Mouse (Mus musculus) ES-E14 (cell line): ENCODE results near the gene Zfand3. TPM values are rescaled to one million over a fixed set of nuclear protein-coding genes. Genes with fewer than 3 reads are reported as not detected.

Source experiments
- DNase-seq: peaks from one replicate; pipeline ENCODE4 v3.0.0-alpha.2; 2013; ENCODE audit warnings: low read depth, low spot score
- H3K27ac ChIP-seq: 2 replicates; pipeline ENCODE4 v1.5.1; 2012; ENCODE audit warnings: low read depth, mild to moderate bottlenecking, low read length, moderate library complexity, mixed read lengths; ENCODE audit not compliant: poor library complexity, insufficient read depth, severe bottlenecking
- H3K36me3 ChIP-seq: 2 replicates; pipeline ENCODE4 v1.6.1; 2012; ENCODE audit warnings: mild to moderate bottlenecking, low read length, moderate library complexity, mixed read lengths; ENCODE audit not compliant: control insufficient read depth, poor library complexity, insufficient read depth, severe bottlenecking
- H3K4me1 ChIP-seq, 2 experiments: fragments of 150-350 bp in 1 of 2; sonication (generic) in 1 of 2; 2 replicates each; pipeline ENCODE4 v1.6.1; 2012; ENCODE audit warnings: low read length in 2 of 2, mild to moderate bottlenecking in 1 of 2, mixed read lengths in 1 of 2; ENCODE audit not compliant: control insufficient read depth in 2 of 2, insufficient read depth in 2 of 2, poor library complexity in 1 of 2
- H3K4me3 ChIP-seq, 2 experiments: fragments of 150-350 bp in 1 of 2; sonication (generic) in 1 of 2; 2 replicates each; pipeline ENCODE4 v1.5.1; 2012; ENCODE audit warnings: low read length in 2 of 2, low read depth in 1 of 2, mild to moderate bottlenecking in 1 of 2, mixed read lengths in 1 of 2; ENCODE audit not compliant: insufficient read depth in 1 of 2, poor library complexity in 1 of 2, severe bottlenecking in 1 of 2
- H3K9ac ChIP-seq: 2 replicates; pipeline ENCODE4 v1.6.1; 2012; ENCODE audit warnings: low read depth, mild to moderate bottlenecking, low read length, mixed read lengths; ENCODE audit not compliant: poor library complexity, insufficient read depth, severe bottlenecking
- H3K9me3 ChIP-seq: fragments of 150-350 bp; sonication (generic); 2 replicates; pipeline ENCODE4 v1.6.1; 2012; ENCODE audit warnings: low read depth, mild to moderate bottlenecking, low read length; ENCODE audit not compliant: control insufficient read depth, insufficient read depth
- CHD2 ChIP-seq: IDR thresholded peaks from 2 replicates; pipeline ENCODE4 v1.6.1; 2014; ENCODE audit warnings: mild to moderate bottlenecking, low read depth, low read length, inconsistent platforms
- HCFC1 ChIP-seq: IDR thresholded peaks from 2 replicates; pipeline ENCODE4 v1.6.1; 2012; ENCODE audit warnings: low read length, inconsistent platforms, borderline replicate concordance; ENCODE audit not compliant: insufficient read depth
- MAFK ChIP-seq: IDR thresholded peaks from 2 replicates; pipeline ENCODE4 v1.6.1; 2014; ENCODE audit warnings: mild to moderate bottlenecking, low read depth, low read length, inconsistent platforms; ENCODE audit not compliant: insufficient read depth
- ZC3H11A ChIP-seq: IDR thresholded peaks from 2 replicates; pipeline ENCODE4 v1.6.1; 2012; ENCODE audit warnings: low read depth, mild to moderate bottlenecking, inconsistent platforms, low read length, borderline replicate concordance
- ZNF384 ChIP-seq: IDR thresholded peaks from 2 replicates; pipeline ENCODE4 v1.6.1; 2012; ENCODE audit warnings: low read depth, low read length, inconsistent platforms
- in situ Hi-C, 2 experiments: fragments of 600-800 bp; cut with MboI; formaldehyde crosslinking; loops; one replicate each; pipeline ENCODE4 v1.15.1; 2025; ENCODE audit warnings: low sequenced_read_pairs in 2 of 2, inconsistent platforms in 1 of 2; ENCODE audit not compliant: unreplicated experiment in 2 of 2
- total RNA-seq: library from RNA; depleted of rRNA; stranded (reverse); fragments of 300-350 nt; gene quantifications from 2 replicates; pipeline ENCODE4 v1.2.3, GENCODE M21; 2012; rRNA removed

Gene Zfand3
- 32.2 and 43.3 TPM in 2 replicates for total RNA-seq

DNA sequence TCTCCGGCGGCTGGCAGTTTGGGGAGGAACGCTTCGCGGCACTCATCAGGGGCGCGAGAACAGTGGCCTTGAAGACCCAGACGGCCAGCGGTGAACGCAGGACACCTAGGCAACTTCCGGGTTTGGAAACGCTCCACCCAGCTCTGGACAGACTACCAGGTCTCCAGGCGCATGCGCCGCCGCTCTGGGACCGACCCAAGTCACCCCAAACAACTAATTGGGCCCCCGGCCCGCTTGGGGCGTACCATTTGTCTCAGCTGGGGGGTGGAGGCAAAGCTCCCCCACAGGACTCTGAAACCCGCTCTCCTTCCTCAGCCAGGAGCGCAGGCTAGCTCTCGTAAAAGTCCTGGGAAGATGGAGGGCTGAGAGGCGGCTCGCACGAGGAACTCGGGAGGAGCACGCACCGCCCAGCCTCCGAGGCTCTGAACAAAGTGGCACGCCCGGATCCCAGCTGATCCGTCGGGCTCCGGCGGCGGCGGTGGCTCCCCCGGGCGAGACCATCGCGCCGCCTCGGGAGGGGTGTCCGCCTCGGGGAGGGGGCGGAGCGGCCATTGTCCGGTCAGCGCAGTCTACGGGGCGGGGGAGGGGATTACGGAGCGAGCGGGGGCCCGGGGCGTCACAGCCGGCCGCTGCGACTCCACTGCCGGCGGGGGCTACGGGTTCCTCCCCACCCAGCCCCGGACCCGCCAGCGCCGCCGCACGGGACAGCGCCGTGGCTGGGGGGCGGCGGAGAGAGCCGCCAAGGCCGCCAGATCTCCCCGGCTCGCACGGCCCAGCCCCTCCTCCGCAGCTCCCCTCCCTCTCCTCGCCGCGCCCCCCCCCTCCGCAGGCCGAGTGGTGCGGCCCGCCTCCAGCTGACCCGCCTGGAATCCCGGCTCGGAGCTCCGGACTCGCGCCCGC is at the start of gene Zfand3:
Gene Zfand3, plus strand, starts transcription at position 531 of the 900 bp plus-strand sequence.
- H3K4me1 ChIP-seq: peaks cover 3 to 11% of the 10 kb centered on the region in 2 experiments; a peak in 1 of 4 replicates
- peak; percentile 69; the same call in 1 of the 2 replicates for TF ChIP-seq HCFC1
- TF ChIP-seq ZNF384: no peak
- H3K9ac ChIP-seq: peak within 1 kb of the TSS; percentile 95
- H3K4me3 ChIP-seq: peak within 1 kb of the TSS; percentile 94 to 100
- peak; percentile 87 for DNase-seq
- no peaks in the 10 kb centered on the region for H3K9me3 ChIP-seq
- no peaks in the 10 kb centered on the region for H3K36me3 ChIP-seq
- peak within 1 kb of the TSS; percentile 94 for H3K27ac ChIP-seq
- in situ Hi-C loops: no loop called here

- no peak overlapping the region for H3K4me3 ChIP-seq
- DNase-seq: no peak
- H3K36me3 ChIP-seq: no peaks in the 10 kb centered on the region
- H3K9me3 ChIP-seq: no peaks in the 10 kb centered on the region
- no peak overlapping the region for H3K9ac ChIP-seq
- peaks cover 0 to 4% of the 10 kb centered on the region in 2 experiments; a peak in 1 of 4 replicates for H3K4me1 ChIP-seq
- no peak overlapping the region for H3K27ac ChIP-seq
- TF ChIP-seq CHD2 (no peak), HCFC1 (no peak), MAFK (no peak), ZNF384 (no peak), ZC3H11A (no peak)
- in situ Hi-C loops: no loop called here
Observed at GRCm38 (mm10) chr17:29955880-29956279, 48.7 kb upstream of the Zfand3 start.

DNA sequence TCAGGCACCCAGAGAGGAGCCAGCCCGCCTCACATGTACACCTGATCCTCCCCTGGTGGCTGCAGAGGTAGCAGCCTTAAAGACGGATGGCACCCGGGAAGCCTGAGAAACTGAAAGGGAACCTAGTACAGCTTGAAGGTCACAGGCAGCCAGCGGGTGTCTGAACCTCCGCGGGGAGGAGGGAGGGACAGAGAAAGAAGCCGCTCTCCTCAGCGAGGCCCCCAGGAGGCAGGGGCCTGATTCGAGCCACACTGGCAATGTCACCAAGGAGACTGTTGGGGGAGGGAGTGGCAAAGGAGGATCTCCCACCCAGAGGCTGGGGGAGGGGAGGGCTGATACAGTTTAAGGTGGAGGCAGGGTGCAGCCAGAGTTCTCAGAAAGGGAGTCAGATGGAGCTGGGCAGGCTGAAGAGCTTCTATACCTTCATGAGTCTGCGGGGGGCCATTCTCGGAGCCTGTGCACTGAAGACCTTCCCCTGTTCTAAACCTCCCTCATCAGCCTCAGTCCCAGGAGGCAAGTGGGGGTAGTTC is 40.7 kb upstream of the Zfand3 start:
- Histone ChIP-seq H3K4me3 (peak overlapping the region in 1 of 2 experiments; percentile 24; a peak in 1 of 4 replicates), H3K9ac (no peak overlapping the region), H3K27ac (no peak overlapping the region), H3K4me1 (peaks cover 7 to 19% of the 10 kb centered on the region in 2 experiments; a peak in 3 of 4 replicates), H3K36me3 (no peaks in the 10 kb centered on the region), H3K9me3 (no peaks in the 10 kb centered on the region)
- TF ChIP-seq MAFK (no peak), ZNF384 (no peak), ZC3H11A (no peak)
- DNase-seq: peak; percentile 63
- in situ Hi-C loops: no loop called here

DNA sequence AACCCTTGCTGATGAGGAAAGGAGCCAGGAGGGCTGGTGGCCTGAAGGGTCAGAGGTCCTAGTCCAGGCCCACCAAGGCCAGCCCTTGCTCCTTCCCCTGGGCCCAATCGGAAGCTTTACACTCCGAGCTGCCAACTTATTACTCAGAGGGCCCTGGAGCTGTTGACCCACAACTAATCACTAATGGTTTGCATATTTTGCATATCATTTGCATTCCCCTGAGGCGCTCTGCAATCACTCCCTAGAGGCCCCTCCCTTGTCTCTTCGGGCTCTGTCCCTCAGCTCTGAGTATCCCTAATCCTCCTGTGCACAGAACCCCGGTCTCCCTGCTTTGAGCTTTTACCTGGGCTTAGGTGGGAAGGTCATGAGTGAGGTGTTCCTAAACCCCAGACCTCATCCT is 39.0 kb upstream of the Zfand3 start:
- no peak for DNase-seq

More for the DNA sequence above, 39.0 kb upstream of the Zfand3 start:
- Histone ChIP-seq H3K4me1 (peaks cover 7 to 19% of the 10 kb centered on the region in 2 experiments; a peak in 3 of 4 replicates), H3K9me3 (no peaks in the 10 kb centered on the region), H3K27ac (no peak overlapping the region), H3K36me3 (no peaks in the 10 kb centered on the region), H3K9ac (no peak overlapping the region), H3K4me3 (no peak overlapping the region)
- TF ChIP-seq MAFK (no peak), CHD2 (no peak), ZNF384 (no peak), HCFC1 (no peak), ZC3H11A (no peak)
- in situ Hi-C loops: no loop called here
